Mouse (Mus musculus): ENCODE results near the gene Hivep1.

DNA sequence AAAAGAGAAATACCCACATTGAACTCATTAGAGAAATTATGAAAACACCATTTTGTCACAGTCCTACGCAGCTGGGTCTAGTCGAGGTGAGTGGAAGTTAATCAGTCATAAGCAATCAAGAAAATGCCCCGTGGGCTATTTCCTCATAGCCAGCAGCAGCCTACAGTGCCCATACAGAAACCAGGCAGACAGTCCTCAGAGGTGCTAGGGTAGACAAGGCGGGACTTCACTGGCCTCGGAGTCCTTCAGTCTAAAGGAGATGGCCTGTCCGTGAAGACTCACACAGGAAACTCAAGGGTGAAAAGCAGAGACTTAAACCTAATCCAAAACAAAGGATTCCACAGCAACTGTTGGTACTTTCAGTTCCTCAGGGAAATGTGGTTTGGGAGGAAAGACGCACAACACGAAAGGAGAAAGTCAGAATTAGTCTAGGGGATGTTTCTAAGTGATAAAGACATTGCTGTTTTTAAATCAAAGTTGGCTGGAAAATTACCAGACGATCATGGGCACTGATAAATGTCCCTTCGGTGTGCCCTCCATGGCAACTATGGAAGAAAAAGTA lies 36.3 kb upstream of the Hivep1 start:
- TF ChIP-seq GATA1 (IDR thresholded peaks at IDR 0.05; ENCODE audit: borderline replicate concordance, low read length) (no peak), FLI1 (IDR thresholded peaks at IDR 0.05; ENCODE audit: low read length) (no peak)

All from megakaryocyte, embryonic 14.5 days (primary cell).